Mouse (Mus musculus) kidney, embryonic 15.5 days (tissue): ENCODE data around the gene Arpc4. TPM values are rescaled to one million over a fixed set of nuclear protein-coding genes. Genes with fewer than 3 reads are reported as not detected.

Source experiments
- ATAC-seq: fragments of 200-750 bp; cut with Nextera tagmentation; replicated peaks from 2 replicates; pipeline ENCODE4 v1.8.0; 2017; ENCODE audit warnings: moderate TSS enrichment; ENCODE audit not compliant: low FRiP score
- H3K27ac ChIP-seq: fragments of 300-500 bp; sonication (generic); 2 replicates; pipeline ENCODE4 v1.5.1; 2015; ENCODE audit warnings: mild to moderate bottlenecking, inconsistent platforms
- H3K27me3 ChIP-seq: fragments of 300-500 bp; sonication (generic); 2 replicates; pipeline ENCODE4 v1.6.1; 2015; ENCODE audit warnings: inconsistent platforms
- H3K36me3 ChIP-seq: fragments of 300-500 bp; sonication (generic); 2 replicates; pipeline ENCODE4 v1.6.1; 2015; ENCODE audit warnings: inconsistent platforms
- H3K4me1 ChIP-seq: fragments of 300-500 bp; sonication (generic); 2 replicates; pipeline ENCODE4 v1.6.1; 2015; ENCODE audit warnings: inconsistent platforms
- H3K4me2 ChIP-seq: fragments of 300-500 bp; sonication (generic); 2 replicates; pipeline ENCODE4 v1.6.1; 2015; ENCODE audit warnings: moderate library complexity, mild to moderate bottlenecking, inconsistent platforms
- H3K4me3 ChIP-seq: fragments of 300-500 bp; sonication (generic); replicated peaks from 2 replicates; pipeline ENCODE4 v1.5.1; 2015; ENCODE audit warnings: mild to moderate bottlenecking, inconsistent platforms
- H3K9ac ChIP-seq: fragments of 300-500 bp; sonication (generic); 2 replicates; pipeline ENCODE4 v1.6.1; 2015; ENCODE audit warnings: mild to moderate bottlenecking, inconsistent platforms
- H3K9me3 ChIP-seq: fragments of 300-500 bp; sonication (generic); replicated peaks from 2 replicates; pipeline ENCODE4 v1.6.1; 2016; ENCODE audit warnings: inconsistent platforms
- WGBS: fragments of 180-500 bp; shearing (Covaris S2); methylation state at CpG from one replicate; pipeline ENCODE4 v1.1.7; 2015; ENCODE audit warnings: mixed read lengths; 5-methylcytosine and 5-hydroxymethylcytosine counted together
- microRNA-seq: library from miRNA; unstranded; fragments of <30 nt; microRNA quantifications from one replicate; pipeline ENCODE4, GENCODE M21; 2016
- polyA plus RNA-seq: library from polyadenylated mRNA; unstranded; fragments of >200 nt; fragmentation: Nextera tagmentation; extraction: Ambion mirVana; gene quantifications from 2 replicates; pipeline ENCODE4 v1.2.1, GENCODE M21; 2015

The Arpc4 gene
- polyA plus RNA-seq, 1 experiment from 2014 or later, result 403 TPM

DNA sequence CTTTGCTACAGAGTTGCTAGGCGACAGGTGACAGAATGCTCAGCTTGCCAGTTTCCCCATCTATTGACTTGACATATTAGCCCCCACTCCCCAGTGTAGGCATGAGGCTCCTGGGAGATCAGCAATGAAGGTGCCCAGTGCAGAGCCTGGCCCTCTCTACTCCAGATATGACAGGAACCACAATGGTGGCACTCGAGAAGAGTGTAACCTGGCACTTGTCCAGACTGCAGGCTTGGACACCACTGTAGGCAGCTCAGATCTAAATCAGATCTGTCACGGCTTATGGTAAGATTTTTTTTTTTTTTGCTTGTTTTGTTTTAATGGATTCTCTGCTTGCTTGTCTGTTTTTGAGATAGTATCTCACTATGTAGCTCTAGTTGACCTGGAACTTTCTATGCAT, 55.7 kb downstream of the Arpc4 start:
- Histone ChIP-seq H3K27ac (no peak overlapping the region), H3K4me1 (0 out of 2 replicates have a peak, but pooled peaks cover 4% of the 10 kb centered on the region), H3K9me3 (no peaks in the 10 kb centered on the region), H3K9ac (no peak overlapping the region), H3K4me3 (no peak overlapping the region), H3K27me3 (no peaks in the 10 kb centered on the region), H3K4me2 (no peak overlapping the region), H3K36me3 (no peaks in the 10 kb centered on the region)
- 73% methylated on average over 3 of the region's 3 CpGs for WGBS
- no peak for ATAC-seq

DNA sequence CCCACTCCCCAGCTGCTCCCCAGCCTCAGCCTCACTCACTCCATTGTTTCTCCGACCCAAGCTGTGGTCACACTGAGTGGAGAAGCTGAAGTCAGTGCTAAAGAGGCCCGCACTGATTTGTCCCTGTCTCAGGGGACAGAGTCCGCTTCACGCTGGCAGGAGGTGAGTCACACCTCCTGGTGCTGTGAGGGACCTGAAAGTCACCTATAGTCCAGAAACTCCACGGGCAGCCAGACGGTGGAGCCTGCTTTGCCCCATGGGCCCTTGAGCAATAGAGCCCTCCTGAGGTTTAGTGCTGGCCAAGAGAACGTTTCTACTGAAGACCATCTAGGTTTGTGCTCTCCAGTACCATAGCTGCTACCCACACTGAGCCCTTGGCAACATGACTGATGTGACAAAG, 56.8 kb downstream of the Arpc4 start:
- no peak overlapping the region for H3K4me2 ChIP-seq
- no peak overlapping the region for H3K4me3 ChIP-seq
- no peaks in the 10 kb centered on the region for H3K9me3 ChIP-seq
- H3K36me3 ChIP-seq, result no peaks in the 10 kb centered on the region
- no peak overlapping the region for H3K9ac ChIP-seq
- H3K4me1 ChIP-seq, result 0 out of 2 replicates have a peak, but pooled peaks cover 4% of the 10 kb centered on the region
- WGBS, result 71% methylated on average over 7 of the region's 7 CpGs
- ATAC-seq, result no peak
- H3K27me3 ChIP-seq, result no peaks in the 10 kb centered on the region
- no peak overlapping the region for H3K27ac ChIP-seq

DNA sequence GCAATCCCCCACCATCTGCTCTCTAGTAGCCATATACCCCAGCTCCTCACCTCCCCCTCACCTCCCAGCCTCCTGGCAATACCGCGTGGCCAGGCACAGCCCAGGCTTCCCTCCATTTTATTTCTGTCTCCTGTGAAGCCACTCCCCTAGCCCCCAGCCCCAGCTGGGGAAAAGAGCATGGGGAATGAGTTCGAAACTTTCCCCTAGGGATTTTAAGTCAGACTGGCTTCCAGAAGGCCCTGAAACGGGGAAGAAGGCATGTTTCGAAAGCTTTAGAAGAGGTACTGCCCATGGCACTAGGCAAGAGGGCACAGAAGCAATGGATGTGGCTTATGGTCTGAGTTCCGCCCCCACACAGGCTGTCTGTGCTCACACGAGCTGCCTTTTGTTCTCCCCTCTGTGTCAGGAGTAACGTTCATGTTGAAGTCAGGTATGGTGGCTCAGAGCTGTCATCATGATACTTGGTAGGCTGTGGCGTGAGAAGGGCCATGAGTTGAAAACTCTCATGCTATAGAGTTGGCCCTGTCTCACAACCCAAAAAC, 57.8 kb downstream of the Arpc4 start, which contains the start of gene Cidec:
Gene Cidec (minus strand): TSS at position 97 of the 542 bp plus-strand sequence.
- no peak for ATAC-seq

DNA sequence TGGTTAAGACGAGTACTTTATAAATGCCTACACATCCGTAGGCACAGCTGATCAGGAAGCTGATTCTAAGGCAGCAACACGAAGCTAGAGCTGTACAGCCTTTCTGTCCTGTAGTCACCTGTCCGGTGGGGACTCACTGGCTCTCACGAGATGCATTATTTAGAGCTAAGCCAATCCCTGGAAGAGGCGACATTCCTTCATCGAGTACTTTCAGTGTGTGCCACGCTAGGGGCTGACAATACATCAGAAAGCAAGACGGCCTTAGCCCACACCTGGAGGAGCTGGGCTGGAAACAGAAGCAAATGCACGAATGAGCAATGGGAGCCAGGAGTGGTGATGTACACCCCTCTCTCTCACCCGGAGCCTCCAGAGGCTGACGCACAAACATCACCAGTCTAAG, 59.2 kb downstream of the Arpc4 start:
- no peak overlapping the region for H3K4me3 ChIP-seq
- no peaks in the 10 kb centered on the region for H3K36me3 ChIP-seq
- peaks cover 6% of the 10 kb centered on the region; the same call in 1 of the 2 replicates for H3K4me1 ChIP-seq
- H3K27me3 ChIP-seq, result no peaks in the 10 kb centered on the region
- no peak overlapping the region for H3K9ac ChIP-seq
- ATAC-seq, result no peak
- no peak overlapping the region for H3K27ac ChIP-seq
- no peak overlapping the region for H3K4me2 ChIP-seq
- 75% methylated on average over 12 of the region's 12 CpGs for WGBS
- H3K9me3 ChIP-seq, result no peaks in the 10 kb centered on the region

More for the DNA sequence above, 57.8 kb downstream of the Arpc4 start, which contains the start of gene Cidec:
- Histone ChIP-seq H3K27ac (no peak within 1 kb of the TSS), H3K9me3 (no peaks in the 10 kb centered on the region), H3K4me1 (0 out of 2 replicates have a peak, but pooled peaks cover 4% of the 10 kb centered on the region), H3K27me3 (no peaks in the 10 kb centered on the region), H3K4me2 (no peak within 1 kb of the TSS), H3K36me3 (no peaks in the 10 kb centered on the region), H3K9ac (no peak within 1 kb of the TSS), H3K4me3 (no peak within 1 kb of the TSS)
- 73% methylated on average over 9 of the region's 9 CpGs for whole genome bisulfite sequencing

DNA sequence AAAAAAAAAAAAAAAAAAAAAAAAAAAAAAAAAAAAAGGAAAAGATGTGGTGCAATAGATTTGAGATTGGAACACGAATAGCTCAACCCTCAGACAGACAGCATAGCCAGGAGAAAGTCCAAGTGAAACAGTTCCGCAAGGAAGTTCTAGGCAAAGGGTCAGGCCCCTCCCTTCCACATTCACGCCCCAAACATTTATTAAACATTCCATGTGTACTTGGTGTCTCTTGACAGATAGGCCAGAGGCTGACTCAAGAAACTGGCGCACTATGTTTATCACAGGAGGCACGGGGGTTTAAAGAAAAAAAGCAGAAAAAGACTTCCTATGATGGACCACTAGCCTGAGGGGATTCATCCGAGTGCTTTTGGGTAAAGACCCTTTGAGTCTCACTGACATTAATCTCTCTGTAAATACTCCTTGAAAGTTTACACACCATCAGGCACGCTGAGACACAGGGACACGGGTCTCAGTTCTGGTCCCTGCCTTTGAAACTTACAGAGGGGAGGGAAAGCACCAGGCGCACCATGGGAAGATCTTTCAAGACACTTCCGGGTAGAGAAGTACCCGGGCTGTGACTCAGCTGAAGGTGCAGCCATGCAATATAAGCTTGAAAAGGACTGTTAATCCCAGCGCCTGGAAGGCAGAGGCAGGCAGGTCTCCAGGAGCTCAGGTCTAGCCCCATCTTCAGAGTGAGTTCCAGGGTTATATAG, 61.0 kb downstream of the Arpc4 start:
- WGBS, result 55% methylated on average over 12 of the region's 12 CpGs

More for the DNA sequence above, 61.0 kb downstream of the Arpc4 start:
- Histone ChIP-seq H3K27me3 (no peaks in the 10 kb centered on the region), H3K9ac (no peak overlapping the region), H3K4me1 (peaks cover 16% of the 10 kb centered on the region), H3K27ac (no peak overlapping the region), H3K36me3 (no peaks in the 10 kb centered on the region), H3K9me3 (no peaks in the 10 kb centered on the region), H3K4me3 (no peak overlapping the region), H3K4me2 (no peak overlapping the region)
- ATAC-seq, result no peak

Small RNA genes lying within 50 kb of the gene (microRNA-seq; reads per million reads assigned to microRNA genes)
- gene Gm24387, result not detected

Other genes with a start within 250 kb of the Arpc4 start
- 0.64 and 1.00 TPM in 2 replicates for gene Lhfpl4, start 182.7 kb upstream of the Arpc4 start, polyA plus RNA-seq
- 36.2 and 39.4 TPM in 2 replicates for gene Mtmr14, start 140.3 kb upstream of the Arpc4 start, polyA plus RNA-seq
- gene Cpne9, start 95.8 kb upstream of the Arpc4 start, polyA plus RNA-seq, result 0.05 and 0.18 TPM in 2 replicates
- 19.2 and 20.4 TPM in 2 replicates for gene Brpf1, start 71.0 kb upstream of the Arpc4 start, polyA plus RNA-seq
- 13.8 and 18.7 TPM in 2 replicates for gene Ogg1, start 51.1 kb upstream of the Arpc4 start, polyA plus RNA-seq
- 103 and 111 TPM in 2 replicates for gene Camk1, start 34.1 kb upstream of the Arpc4 start, polyA plus RNA-seq
- 56.7 and 62.1 TPM in 2 replicates for gene Tada3, start 232 bp upstream of the Arpc4 start, polyA plus RNA-seq
- 3.5 and 3.6 TPM in 2 replicates for gene Ttll3, start 11.1 kb downstream of the Arpc4 start, polyA plus RNA-seq
- gene Rpusd3, start 41.2 kb downstream of the Arpc4 start, polyA plus RNA-seq, result 24.0 and 25.3 TPM in 2 replicates
- not detected in 2 replicates for gene Cidec, start 57.6 kb downstream of the Arpc4 start, polyA plus RNA-seq
- 104 and 111 TPM in 2 replicates for gene Jagn1, start 64.5 kb downstream of the Arpc4 start, polyA plus RNA-seq
- gene Il17re, start 80.4 kb downstream of the Arpc4 start, polyA plus RNA-seq, result 6.1 and 7.8 TPM in 2 replicates
- 18.5 and 19.6 TPM in 2 replicates for gene Il17rc, start 93.3 kb downstream of the Arpc4 start, polyA plus RNA-seq
- 35.7 and 37.2 TPM in 2 replicates for gene Creld1, start 105.2 kb downstream of the Arpc4 start, polyA plus RNA-seq
- 0.87 and 1.1 TPM in 2 replicates for gene Prrt3, start 123.8 kb downstream of the Arpc4 start, polyA plus RNA-seq
- gene Emc3, start 153.5 kb downstream of the Arpc4 start, polyA plus RNA-seq, result 108 and 111 TPM in 2 replicates
- 13.9 and 15.2 TPM in 2 replicates for gene Fancd2, start 153.6 kb downstream of the Arpc4 start, polyA plus RNA-seq
- 0.84 and 0.87 TPM in 2 replicates for gene Fancd2os, start 222.6 kb downstream of the Arpc4 start, polyA plus RNA-seq
- gene Brk1, start 226.7 kb downstream of the Arpc4 start, polyA plus RNA-seq, result 206 and 211 TPM in 2 replicates
- gene Vhl, start 245.8 kb downstream of the Arpc4 start, polyA plus RNA-seq, result 36.1 and 39.3 TPM in 2 replicates